Mouse (Mus musculus) lung, embryonic 14.5 days (tissue): ENCODE results near the gene Mgat4c. TPM values are rescaled to one million over a fixed set of nuclear protein-coding genes. Genes with fewer than 3 reads are reported as not detected.

Experiments
- ATAC-seq: fragments of 200-750 bp; cut with Nextera tagmentation; 2 replicates; pipeline ENCODE4 v1.8.0; 2017; ENCODE audit warnings: mild to moderate bottlenecking, moderate TSS enrichment, moderate library complexity; ENCODE audit not compliant: insufficient read depth
- DNase-seq: peaks from one replicate; pipeline ENCODE4 v3.0.0-alpha.2; 2015
- H3K27ac ChIP-seq: fragments of 300-500 bp; sonication (generic); 2 replicates; pipeline ENCODE4 v1.5.1; 2014; ENCODE audit warnings: low read depth, mild to moderate bottlenecking, moderate library complexity
- H3K27me3 ChIP-seq: fragments of 300-500 bp; sonication (generic); 2 replicates; pipeline ENCODE4 v1.6.1; 2014; ENCODE audit warnings: low read length, control low read depth; ENCODE audit not compliant: insufficient read depth
- H3K36me3 ChIP-seq: fragments of 300-500 bp; sonication (generic); 2 replicates; pipeline ENCODE4 v1.6.1; 2014; ENCODE audit warnings: control low read depth; ENCODE audit not compliant: insufficient read depth
- H3K4me1 ChIP-seq: fragments of 300-500 bp; sonication (generic); 2 replicates; pipeline ENCODE4 v1.6.1; 2014; ENCODE audit warnings: antibody characterized with exemption, control low read depth; ENCODE audit not compliant: insufficient read depth
- H3K4me2 ChIP-seq: fragments of 300-500 bp; sonication (generic); 2 replicates; pipeline ENCODE4 v1.6.1; 2014; ENCODE audit warnings: mild to moderate bottlenecking
- H3K4me3 ChIP-seq: fragments of 300-500 bp; sonication (generic); 2 replicates; pipeline ENCODE4 v1.5.1; 2014; ENCODE audit warnings: low read depth, low read length
- H3K9ac ChIP-seq: fragments of 300-500 bp; sonication (generic); 2 replicates; pipeline ENCODE4 v1.6.1; 2014
- H3K9me3 ChIP-seq: fragments of 300-500 bp; sonication (generic); 2 replicates; pipeline ENCODE4 v1.6.1; 2016; ENCODE audit warnings: low read depth, low read length, control low read depth
- CTCF ChIP-seq: IDR thresholded peaks from 2 replicates; pipeline ENCODE4 v1.5.1; 2016; ENCODE audit warnings: antibody characterized with exemption, low read depth
- WGBS: fragments of 180-500 bp; shearing (Covaris S2); extraction: QIAGEN DNeasy Blood & Tissue Kit; methylation state at CpG from one replicate; pipeline ENCODE4 v1.1.7; 2014; 5-methylcytosine and 5-hydroxymethylcytosine counted together
- polyA plus RNA-seq: library from polyadenylated mRNA; unstranded; fragments of >200 nt; fragmentation: Nextera tagmentation; extraction: Ambion mirVana; gene quantifications from 2 replicates; pipeline ENCODE4 v1.2.1, GENCODE M21; 2014

The Mgat4c gene
- polyA plus RNA-seq, 1 experiment from 2014 or later: 0.13 TPM

GRCm38 (mm10) chr10:101783161-101783744 is 102.0 kb downstream of the Mgat4c start:
- Histone ChIP-seq H3K4me1 (no peaks in the 10 kb centered on the region), H3K9ac (no peak overlapping the region), H3K4me3 (no peak overlapping the region), H3K9me3 (no peaks in the 10 kb centered on the region), H3K27ac (no peak overlapping the region), H3K27me3 (no peaks in the 10 kb centered on the region), H3K4me2 (no peak overlapping the region), H3K36me3 (no peaks in the 10 kb centered on the region)
- 44% methylated on average over 3 of the region's 3 CpGs for WGBS
- TF ChIP-seq CTCF: no peak
- peak; percentile 1 for DNase-seq
- ATAC-seq: no peak

GRCm38 (mm10) chr10:101795507-101795906 is 114.2 kb downstream of the Mgat4c start:
- Histone ChIP-seq H3K9me3 (no peaks in the 10 kb centered on the region), H3K4me2 (no peak overlapping the region), H3K4me1 (no peaks in the 10 kb centered on the region), H3K36me3 (no peaks in the 10 kb centered on the region), H3K4me3 (no peak overlapping the region), H3K9ac (no peak overlapping the region), H3K27ac (no peak overlapping the region), H3K27me3 (no peaks in the 10 kb centered on the region)
- DNase-seq (no peak), ATAC-seq (no peak)
- TF ChIP-seq CTCF: no peak
- WGBS: 89% methylated on average over 1 of the region's 1 CpGs

GRCm38 (mm10) chr10:101798831-101799474 is 117.7 kb downstream of the Mgat4c start:
- H3K9me3 ChIP-seq: no peaks in the 10 kb centered on the region

GRCm38 (mm10) chr10:101808768-101809167 is 127.5 kb downstream of the Mgat4c start:
- no peak overlapping the region for H3K27ac ChIP-seq
- WGBS: 92% methylated on average over 2 of the region's 2 CpGs

More at GRCm38 (mm10) chr10:101798831-101799474, 117.7 kb downstream of the Mgat4c start:
- no peaks in the 10 kb centered on the region for H3K4me1 ChIP-seq
- H3K4me3 ChIP-seq: no peak overlapping the region
- ATAC-seq (no peak), DNase-seq (no peak)
- H3K9ac ChIP-seq: no peak overlapping the region
- H3K4me2 ChIP-seq: no peak overlapping the region
- H3K36me3 ChIP-seq: no peaks in the 10 kb centered on the region
- TF ChIP-seq CTCF: no peak
- no peaks in the 10 kb centered on the region for H3K27me3 ChIP-seq
- no peak overlapping the region for H3K27ac ChIP-seq
- 64% methylated on average over 2 of the region's 2 CpGs for WGBS

GRCm38 (mm10) chr10:101816902-101817301 is 135.6 kb downstream of the Mgat4c start:
- H3K27ac ChIP-seq: no peak overlapping the region
- TF ChIP-seq CTCF: no peak
- H3K9me3 ChIP-seq: no peaks in the 10 kb centered on the region
- no peaks in the 10 kb centered on the region for H3K4me1 ChIP-seq
- no peak for DNase-seq
- no peaks in the 10 kb centered on the region for H3K27me3 ChIP-seq
- H3K4me2 ChIP-seq: no peak overlapping the region
- no peak for ATAC-seq
- H3K9ac ChIP-seq: no peak overlapping the region
- no peaks in the 10 kb centered on the region for H3K36me3 ChIP-seq
- 88% methylated on average over 5 of the region's 5 CpGs for WGBS
- no peak overlapping the region for H3K4me3 ChIP-seq

More at GRCm38 (mm10) chr10:101808768-101809167, 127.5 kb downstream of the Mgat4c start:
- TF ChIP-seq CTCF: no peak
- Histone ChIP-seq H3K4me1 (no peaks in the 10 kb centered on the region), H3K9ac (no peak overlapping the region), H3K9me3 (no peaks in the 10 kb centered on the region), H3K4me3 (no peak overlapping the region), H3K36me3 (no peaks in the 10 kb centered on the region), H3K27me3 (no peaks in the 10 kb centered on the region), H3K4me2 (no peak overlapping the region)
- no peak for ATAC-seq
- DNase-seq: no peak

- 93% methylated on average over 2 of the region's 2 CpGs for WGBS
Observed at GRCm38 (mm10) chr10:101827944-101828343, 146.7 kb downstream of the Mgat4c start.

GRCm38 (mm10) chr10:101856115-101856514 is 174.8 kb downstream of the Mgat4c start:
- H3K4me1 ChIP-seq: no peaks in the 10 kb centered on the region
- no peaks in the 10 kb centered on the region for H3K27me3 ChIP-seq
- no peak overlapping the region for H3K27ac ChIP-seq
- no peak for DNase-seq
- ATAC-seq: no peak
- no peaks in the 10 kb centered on the region for H3K9me3 ChIP-seq
- no peak overlapping the region for H3K4me3 ChIP-seq
- no peak overlapping the region for H3K4me2 ChIP-seq
- H3K36me3 ChIP-seq: no peaks in the 10 kb centered on the region
- WGBS: 87% methylated on average over 2 of the region's 2 CpGs
- H3K9ac ChIP-seq: no peak overlapping the region
- TF ChIP-seq CTCF: no peak

More at GRCm38 (mm10) chr10:101827944-101828343, 146.7 kb downstream of the Mgat4c start:
- DNase-seq (no peak), ATAC-seq (no peak)
- Histone ChIP-seq H3K9ac (no peak overlapping the region), H3K9me3 (no peaks in the 10 kb centered on the region), H3K27me3 (no peaks in the 10 kb centered on the region), H3K27ac (no peak overlapping the region), H3K4me2 (no peak overlapping the region), H3K4me1 (no peaks in the 10 kb centered on the region), H3K36me3 (no peaks in the 10 kb centered on the region), H3K4me3 (no peak overlapping the region)
- no peak for TF ChIP-seq CTCF
